Mouse (Mus musculus): ENCODE measurements around the gene Fbxo48. TPM values are rescaled to one million over a fixed set of nuclear protein-coding genes. Genes with fewer than 3 reads are reported as not detected.

Fbxo48 gene
- total RNA-seq (2021), result 1 to 10 TPM; 1.1 to 1.7 TPM
- long read RNA-seq, experiment 1, result 0 reads
- long read RNA-seq, experiment 2, result 0 reads

GRCm38 (mm10) chr11:16950976-16951760, at the start of gene Fbxo48:
Gene Fbxo48, plus strand, starts transcription at chr11:16951375.
- intact Hi-C loops (cut with DNase I), result no loop called here

GRCm38 (mm10) chr11:16904302-16905011, 46.7 kb upstream of the Fbxo48 start:
- DNase-seq (ENCODE audit: low spot score in 2 of 2), result peak; percentile 29 to 63
- intact Hi-C loops (cut with DNase I), result no loop called here

More at GRCm38 (mm10) chr11:16950976-16951760, at the start of gene Fbxo48:
- DNase-seq (ENCODE audit: low spot score in 2 of 2), result peak; percentile 95 to 96

- no peak for DNase-seq (ENCODE audit: low spot score in 2 of 2)
- intact Hi-C loops (cut with DNase I), result no loop called here
These were observed 46.2 kb upstream of the Fbxo48 start for GRCm38 (mm10) chr11:16905012-16905332.

GRCm38 (mm10) chr11:16906530-16906929, 44.6 kb upstream of the Fbxo48 start:
- intact Hi-C loops (cut with DNase I), result no loop called here
- no peak for DNase-seq (ENCODE audit: low spot score in 2 of 2)

GRCm38 (mm10) chr11:16907517-16908129, 43.6 kb upstream of the Fbxo48 start:
- intact Hi-C loops (cut with DNase I), result no loop called here
- no peak for DNase-seq (ENCODE audit: low spot score in 2 of 2)

GRCm38 (mm10) chr11:16914756-16915155, 36.4 kb upstream of the Fbxo48 start:
- no peak for DNase-seq (ENCODE audit: low spot score in 2 of 2)
- intact Hi-C loops (cut with DNase I), result no loop called here

GRCm38 (mm10) chr11:16915850-16916249, 35.3 kb upstream of the Fbxo48 start:
- intact Hi-C loops (cut with DNase I), result no loop called here
- DNase-seq (ENCODE audit: low spot score in 2 of 2), result no peak

- no peak for DNase-seq (ENCODE audit: low spot score in 2 of 2)
These were observed 33.7 kb upstream of the Fbxo48 start for GRCm38 (mm10) chr11:16917512-16917911.

GRCm38 (mm10) chr11:16932159-16932558, 19.0 kb upstream of the Fbxo48 start:
- DNase-seq (ENCODE audit: low spot score in 2 of 2), result no peak
- intact Hi-C loops (cut with DNase I), result no loop called here

More at GRCm38 (mm10) chr11:16917512-16917911, 33.7 kb upstream of the Fbxo48 start:
- intact Hi-C loops (cut with DNase I), result no loop called here

- intact Hi-C loops (cut with DNase I), result no loop called here
- no peak for DNase-seq (ENCODE audit: low spot score in 2 of 2)
These were observed 15.5 kb upstream of the Fbxo48 start for GRCm38 (mm10) chr11:16935577-16936236.

- intact Hi-C loops (cut with DNase I), result no loop called here
- DNase-seq (ENCODE audit: low spot score in 2 of 2), result peak; percentile 31 to 33
These were observed 9.9 kb upstream of the Fbxo48 start for GRCm38 (mm10) chr11:16941103-16941793.

- no peak for DNase-seq (ENCODE audit: low spot score in 2 of 2)
- intact Hi-C loops (cut with DNase I), result no loop called here
These were observed 9.2 kb upstream of the Fbxo48 start for GRCm38 (mm10) chr11:16941973-16942452.

GRCm38 (mm10) chr11:16943016-16943415, 8.2 kb upstream of the Fbxo48 start:
- DNase-seq (ENCODE audit: low spot score in 2 of 2), result no peak
- intact Hi-C loops (cut with DNase I), result no loop called here

GRCm38 (mm10) chr11:16948756-16949155, 2.4 kb upstream of the Fbxo48 start:
- intact Hi-C loops (cut with DNase I), result loop anchor here (1.0 kb wide), 1 partner anchor 423 kb away; no protein-coding TSS in a partner anchor
- peak; percentile 28 to 37 for DNase-seq (ENCODE audit: low spot score in 2 of 2)

GRCm38 (mm10) chr11:16950226-16950975, 774 bp upstream of the Fbxo48 start:
- intact Hi-C loops (cut with DNase I), result no loop called here
- no peak for DNase-seq (ENCODE audit: low spot score in 2 of 2)

- intact Hi-C loops (cut with DNase I), result no loop called here
These were observed 511 bp downstream of the Fbxo48 start for GRCm38 (mm10) chr11:16951761-16952010.

GRCm38 (mm10) chr11:16956115-16956862, 5.1 kb downstream of the Fbxo48 start:
- intact Hi-C loops (cut with DNase I), result no loop called here
- DNase-seq (ENCODE audit: low spot score in 2 of 2), result no peak

More at GRCm38 (mm10) chr11:16951761-16952010, 511 bp downstream of the Fbxo48 start:
- no peak for DNase-seq (ENCODE audit: low spot score in 2 of 2)

GRCm38 (mm10) chr11:16957030-16957429, 5.9 kb downstream of the Fbxo48 start:
- DNase-seq (ENCODE audit: low spot score in 2 of 2), result no peak
- intact Hi-C loops (cut with DNase I), result no loop called here

Measured in left cerebral cortex, postnatal 14 days (tissue).